Mouse (Mus musculus) C2C12 (cell line): ENCODE results near the gene Ccnd3.

ENCODE experiments used
- CTCF ChIP-seq: IDR thresholded peaks from one replicate; pipeline ENCODE4 v1.5.1; 2011; ENCODE audit not compliant: control insufficient read depth, insufficient read depth, insufficient read length
- MAX ChIP-seq: IDR thresholded peaks from one replicate; pipeline ENCODE4 v1.6.1; 2011; ENCODE audit warnings: mild to moderate bottlenecking, control low read depth

DNA sequence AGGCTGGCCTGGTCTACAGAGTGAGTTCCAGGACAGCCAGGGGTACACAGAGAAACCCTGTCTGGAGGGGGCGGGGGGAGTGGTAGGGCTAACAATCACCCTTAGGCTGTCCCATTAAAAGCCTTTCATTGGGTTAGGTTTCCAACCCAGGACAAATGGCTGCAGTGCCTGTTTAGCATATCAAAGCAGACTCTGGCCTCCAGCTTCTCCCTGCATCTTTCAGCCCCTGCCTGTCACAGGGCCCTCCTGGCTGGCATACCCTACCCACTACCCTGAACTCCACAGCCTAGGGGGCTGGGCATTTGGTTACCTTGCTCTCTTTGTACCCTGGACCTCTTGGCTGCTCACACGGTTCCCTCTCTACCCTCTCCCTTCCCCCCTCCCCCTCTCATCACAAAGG, 61.3 kb downstream of the Ccnd3 start:
- TF ChIP-seq CTCF: no peak
- TF ChIP-seq MAX: no peak
